Mouse (Mus musculus): ENCODE measurements around the gene Cox20.

GRCm38 (mm10) chr1:178336777-178337481 lies 18.0 kb downstream of the Cox20 start:
- TF ChIP-seq CTCF (IDR thresholded peaks at IDR 0.05; ENCODE audit: low read depth) = no peak
- TF ChIP-seq EP300 (IDR thresholded peaks at IDR 0.05; ENCODE audit: low read depth) = no peak
